Mouse (Mus musculus) left cerebral cortex, adult 9 months (tissue): Measurements from ENCODE around the gene Zfp346.
"Not testable (repeated sequence)": the region's sequence is repeated elsewhere in the genome, so short reads cannot be mapped to it uniquely, and the experiment has no call there.

ENCODE experiments used
- DNase-seq, 2 experiments: peaks; one replicate each; pipeline ENCODE4 v3.0.0; 2022; ENCODE audit warnings: low spot score in 2 of 2

Gene Zfp346

GRCm38 (mm10) chr13:55105045-55105952 lies at the start of gene Zfp346:
Gene Zfp346 (plus strand): TSS chr13:55105311.
- peak; percentile 91 to 96 for DNase-seq

GRCm38 (mm10) chr13:55058042-55058441 lies 47.1 kb upstream of the Zfp346 start:
- DNase-seq, result no peak

GRCm38 (mm10) chr13:55063276-55063675 lies 41.8 kb upstream of the Zfp346 start:
- no peak for DNase-seq

GRCm38 (mm10) chr13:55069719-55070118 lies 35.4 kb upstream of the Zfp346 start:
- no peak for DNase-seq

- DNase-seq, result peak in 1 of 2 experiments; percentile 12
Measured at GRCm38 (mm10) chr13:55071322-55071721, 33.8 kb upstream of the Zfp346 start.

- no peak for DNase-seq
Measured at GRCm38 (mm10) chr13:55075597-55075996, 29.5 kb upstream of the Zfp346 start.

GRCm38 (mm10) chr13:55092588-55092987 lies 12.5 kb upstream of the Zfp346 start:
- peak in 1 of 2 experiments; percentile 37 for DNase-seq

GRCm38 (mm10) chr13:55097841-55098240 lies 7.3 kb upstream of the Zfp346 start:
- DNase-seq, result not testable (repeated sequence)

- DNase-seq, result peak in 1 of 2 experiments; percentile 22
Measured at GRCm38 (mm10) chr13:55099066-55099725, 5.9 kb upstream of the Zfp346 start.

- DNase-seq, result peak in 1 of 2 experiments; percentile 73
Measured at GRCm38 (mm10) chr13:55099726-55100478, 5.2 kb upstream of the Zfp346 start, which contains the start of gene Uimc1. Gene Uimc1 (minus strand): TSS chr13:55100300.

- DNase-seq, result no peak
Measured at GRCm38 (mm10) chr13:55101627-55102026, 3.5 kb upstream of the Zfp346 start.

GRCm38 (mm10) chr13:55102366-55102765 lies 2.7 kb upstream of the Zfp346 start:
- no peak for DNase-seq

GRCm38 (mm10) chr13:55103351-55103750 lies 1.8 kb upstream of the Zfp346 start:
- no peak for DNase-seq

- DNase-seq, result no peak
Measured at GRCm38 (mm10) chr13:55105953-55106691, 1.0 kb downstream of the Zfp346 start.

GRCm38 (mm10) chr13:55107116-55107515 lies 2.0 kb downstream of the Zfp346 start:
- no peak for DNase-seq

- DNase-seq, result peak in 1 of 2 experiments; percentile 45
Measured at GRCm38 (mm10) chr13:55107694-55108093, 2.6 kb downstream of the Zfp346 start.

GRCm38 (mm10) chr13:55114375-55114774 lies 9.3 kb downstream of the Zfp346 start:
- no peak for DNase-seq

GRCm38 (mm10) chr13:55124903-55125302 lies 19.8 kb downstream of the Zfp346 start:
- no peak for DNase-seq

GRCm38 (mm10) chr13:55133448-55133847 lies 28.3 kb downstream of the Zfp346 start, which contains the start of gene Gm17617:
Gene Gm17617 (minus strand): TSS chr13:55133548.
- no peak for DNase-seq

GRCm38 (mm10) chr13:55135382-55135781 lies 30.3 kb downstream of the Zfp346 start:
- DNase-seq, result no peak

GRCm38 (mm10) chr13:55140271-55140670 lies 35.2 kb downstream of the Zfp346 start:
- DNase-seq, result no peak
